Mouse (Mus musculus): ENCODE data around the gene Gm11937. TPM values are rescaled to one million over a fixed set of nuclear protein-coding genes. Genes with fewer than 3 reads are reported as not detected.
"Not testable (repeated sequence)": the region's sequence is repeated elsewhere in the genome, so short reads cannot be mapped to it uniquely, and the experiment has no call there.

The Gm11937 gene
- polyA plus RNA-seq (2015; fragmentation: Nextera tagmentation; extraction: Ambion mirVana) = not detected in 2 replicates

- not testable (repeated sequence) for H3K4me3 ChIP-seq; H3K4me2 ChIP-seq; H3K36me3 ChIP-seq; H3K27me3 ChIP-seq; H3K9me3 ChIP-seq; H3K9ac ChIP-seq; H3K27ac ChIP-seq (replicated peaks); ATAC-seq (ENCODE audit: low read depth); H3K4me1 ChIP-seq (replicated peaks)
- WGBS = 50% methylated on average over 1 of the region's 2 CpGs
Observed at GRCm38 (mm10) chr11:99610089-99610488, at the start of gene Gm11937. Gm11937 (minus strand) TSS chr11:99610189.

GRCm38 (mm10) chr11:99659256-99659655 is 49.3 kb upstream of the Gm11937 start:
- H3K4me2 ChIP-seq = no peak overlapping the region
- ATAC-seq (ENCODE audit: low read depth) = no peak
- no peaks in the 10 kb centered on the region for H3K9me3 ChIP-seq
- H3K4me3 ChIP-seq = no peak overlapping the region
- no peaks in the 10 kb centered on the region for H3K4me1 ChIP-seq (replicated peaks)
- no peak overlapping the region for H3K27ac ChIP-seq (replicated peaks)
- 77% methylated on average over 4 of the region's 4 CpGs for WGBS
- H3K36me3 ChIP-seq = no peaks in the 10 kb centered on the region
- no peaks in the 10 kb centered on the region for H3K27me3 ChIP-seq
- H3K9ac ChIP-seq = no peak overlapping the region

- H3K27me3 ChIP-seq; H3K4me3 ChIP-seq; H3K4me2 ChIP-seq; ATAC-seq (ENCODE audit: low read depth); H3K27ac ChIP-seq (replicated peaks); H3K9ac ChIP-seq; H3K4me1 ChIP-seq (replicated peaks); H3K36me3 ChIP-seq; H3K9me3 ChIP-seq: not testable (repeated sequence)
- WGBS = 57% methylated on average over 10 of the region's 10 CpGs
Observed at GRCm38 (mm10) chr11:99658467-99659010, 48.5 kb upstream of the Gm11937 start, which contains the start of gene Gm11563. Gm11563 (minus strand) TSS chr11:99658960.

- WGBS = 40% methylated on average over 5 of the region's 5 CpGs
- H3K4me2 ChIP-seq = no peak overlapping the region
- no peak for ATAC-seq (ENCODE audit: low read depth)
Observed at GRCm38 (mm10) chr11:99657051-99657450, 47.1 kb upstream of the Gm11937 start.

GRCm38 (mm10) chr11:99650136-99650535 is 40.1 kb upstream of the Gm11937 start, which contains the start of gene Gm11555:
Gm11555 (minus strand) TSS chr11:99650236.
- no peak within 1 kb of the TSS for H3K4me2 ChIP-seq
- H3K4me1 ChIP-seq (replicated peaks) = no peaks in the 10 kb centered on the region
- WGBS = 82% methylated on average over 2 of the region's 2 CpGs
- no peaks in the 10 kb centered on the region for H3K9me3 ChIP-seq
- no peaks in the 10 kb centered on the region for H3K27me3 ChIP-seq
- ATAC-seq (ENCODE audit: low read depth) = no peak
- H3K9ac ChIP-seq = no peak within 1 kb of the TSS
- H3K27ac ChIP-seq (replicated peaks) = no peak within 1 kb of the TSS
- H3K36me3 ChIP-seq = no peaks in the 10 kb centered on the region
- H3K4me3 ChIP-seq = no peak within 1 kb of the TSS

More at GRCm38 (mm10) chr11:99657051-99657450, 47.1 kb upstream of the Gm11937 start:
- H3K36me3 ChIP-seq = no peaks in the 10 kb centered on the region
- H3K9me3 ChIP-seq = no peaks in the 10 kb centered on the region
- H3K4me3 ChIP-seq = no peak overlapping the region
- no peak overlapping the region for H3K27ac ChIP-seq (replicated peaks)
- no peak overlapping the region for H3K9ac ChIP-seq
- no peaks in the 10 kb centered on the region for H3K4me1 ChIP-seq (replicated peaks)
- H3K27me3 ChIP-seq = no peaks in the 10 kb centered on the region

GRCm38 (mm10) chr11:99646444-99646843 is 36.5 kb upstream of the Gm11937 start:
- Histone ChIP-seq H3K27me3 (no peaks in the 10 kb centered on the region), H3K9ac (no peak overlapping the region), H3K4me1 (replicated peaks) (no peaks in the 10 kb centered on the region), H3K9me3 (no peaks in the 10 kb centered on the region), H3K4me2 (no peak overlapping the region), H3K36me3 (no peaks in the 10 kb centered on the region), H3K27ac (replicated peaks) (no peak overlapping the region), H3K4me3 (no peak overlapping the region)
- 90% methylated on average over 15 of the region's 15 CpGs for WGBS
- no peak for ATAC-seq (ENCODE audit: low read depth)

GRCm38 (mm10) chr11:99644351-99644750 is 34.4 kb upstream of the Gm11937 start:
- no peaks in the 10 kb centered on the region for H3K4me1 ChIP-seq (replicated peaks)
- 60% methylated on average over 3 of the region's 3 CpGs for WGBS
- H3K27me3 ChIP-seq = no peaks in the 10 kb centered on the region
- H3K27ac ChIP-seq (replicated peaks) = no peak overlapping the region
- H3K4me2 ChIP-seq = no peak overlapping the region
- no peaks in the 10 kb centered on the region for H3K36me3 ChIP-seq
- H3K9me3 ChIP-seq = no peaks in the 10 kb centered on the region
- ATAC-seq (ENCODE audit: low read depth) = no peak
- no peak overlapping the region for H3K9ac ChIP-seq
- H3K4me3 ChIP-seq = no peak overlapping the region

- not testable (repeated sequence) for H3K36me3 ChIP-seq; H3K9me3 ChIP-seq; H3K4me3 ChIP-seq; ATAC-seq (ENCODE audit: low read depth); H3K4me2 ChIP-seq; H3K4me1 ChIP-seq (replicated peaks); H3K9ac ChIP-seq; H3K27me3 ChIP-seq; H3K27ac ChIP-seq (replicated peaks)
- WGBS = 83% methylated on average over 9 of the region's 9 CpGs
Observed at GRCm38 (mm10) chr11:99643635-99644139, 33.7 kb upstream of the Gm11937 start, which contains the start of gene Krtap4-7. Krtap4-7 (minus strand) TSS chr11:99644089.

- ATAC-seq (ENCODE audit: low read depth) = no peak
- H3K9ac ChIP-seq = no peak overlapping the region
- 42% methylated on average over 1 of the region's 1 CpGs for WGBS
- no peak overlapping the region for H3K27ac ChIP-seq (replicated peaks)
- H3K27me3 ChIP-seq = no peaks in the 10 kb centered on the region
- H3K4me2 ChIP-seq = no peak overlapping the region
- no peaks in the 10 kb centered on the region for H3K4me1 ChIP-seq (replicated peaks)
- no peaks in the 10 kb centered on the region for H3K36me3 ChIP-seq
- no peaks in the 10 kb centered on the region for H3K9me3 ChIP-seq
- H3K4me3 ChIP-seq = no peak overlapping the region
Observed at GRCm38 (mm10) chr11:99640926-99641325, 30.9 kb upstream of the Gm11937 start.

GRCm38 (mm10) chr11:99637086-99637485 is 27.1 kb upstream of the Gm11937 start:
- WGBS = 77% methylated on average over 1 of the region's 1 CpGs
- Histone ChIP-seq H3K4me2 (no peak overlapping the region), H3K9me3 (no peaks in the 10 kb centered on the region), H3K27me3 (no peaks in the 10 kb centered on the region), H3K9ac (no peak overlapping the region), H3K27ac (replicated peaks) (no peak overlapping the region), H3K4me3 (no peak overlapping the region), H3K36me3 (no peaks in the 10 kb centered on the region), H3K4me1 (replicated peaks) (no peaks in the 10 kb centered on the region)
- no peak for ATAC-seq (ENCODE audit: low read depth)

- ATAC-seq (ENCODE audit: low read depth) = no peak
- Histone ChIP-seq H3K4me2 (no peak within 1 kb of the TSS), H3K4me3 (no peak within 1 kb of the TSS), H3K9ac (no peak within 1 kb of the TSS), H3K27ac (replicated peaks) (no peak within 1 kb of the TSS), H3K36me3 (no peaks in the 10 kb centered on the region), H3K4me1 (replicated peaks) (no peaks in the 10 kb centered on the region), H3K27me3 (no peaks in the 10 kb centered on the region), H3K9me3 (no peaks in the 10 kb centered on the region)
- WGBS = 43% methylated on average over 8 of the region's 8 CpGs
Observed at GRCm38 (mm10) chr11:99634653-99635134, 24.7 kb upstream of the Gm11937 start, which contains the start of gene Krtap4-2. Krtap4-2 (minus strand) TSS chr11:99635084.

GRCm38 (mm10) chr11:99633293-99633692 is 23.3 kb upstream of the Gm11937 start:
- Histone ChIP-seq H3K27ac (replicated peaks) (no peak overlapping the region), H3K9ac (no peak overlapping the region), H3K27me3 (no peaks in the 10 kb centered on the region), H3K4me2 (no peak overlapping the region), H3K36me3 (no peaks in the 10 kb centered on the region), H3K4me3 (no peak overlapping the region), H3K4me1 (replicated peaks) (no peaks in the 10 kb centered on the region), H3K9me3 (no peaks in the 10 kb centered on the region)
- ATAC-seq (ENCODE audit: low read depth) = no peak
- WGBS = 79% methylated on average over 2 of the region's 2 CpGs

- 82% methylated on average over 3 of the region's 3 CpGs for WGBS
- H3K36me3 ChIP-seq = no peaks in the 10 kb centered on the region
- ATAC-seq (ENCODE audit: low read depth) = no peak
- H3K4me3 ChIP-seq = no peak overlapping the region
- no peak overlapping the region for H3K9ac ChIP-seq
- H3K4me2 ChIP-seq = no peak overlapping the region
- no peak overlapping the region for H3K27ac ChIP-seq (replicated peaks)
- H3K27me3 ChIP-seq = no peaks in the 10 kb centered on the region
- H3K9me3 ChIP-seq = no peaks in the 10 kb centered on the region
- H3K4me1 ChIP-seq (replicated peaks) = no peaks in the 10 kb centered on the region
Observed at GRCm38 (mm10) chr11:99630890-99631289, 20.9 kb upstream of the Gm11937 start.
